Mouse (Mus musculus): ENCODE results near the gene Dop1a.

Dop1a gene

DNA sequence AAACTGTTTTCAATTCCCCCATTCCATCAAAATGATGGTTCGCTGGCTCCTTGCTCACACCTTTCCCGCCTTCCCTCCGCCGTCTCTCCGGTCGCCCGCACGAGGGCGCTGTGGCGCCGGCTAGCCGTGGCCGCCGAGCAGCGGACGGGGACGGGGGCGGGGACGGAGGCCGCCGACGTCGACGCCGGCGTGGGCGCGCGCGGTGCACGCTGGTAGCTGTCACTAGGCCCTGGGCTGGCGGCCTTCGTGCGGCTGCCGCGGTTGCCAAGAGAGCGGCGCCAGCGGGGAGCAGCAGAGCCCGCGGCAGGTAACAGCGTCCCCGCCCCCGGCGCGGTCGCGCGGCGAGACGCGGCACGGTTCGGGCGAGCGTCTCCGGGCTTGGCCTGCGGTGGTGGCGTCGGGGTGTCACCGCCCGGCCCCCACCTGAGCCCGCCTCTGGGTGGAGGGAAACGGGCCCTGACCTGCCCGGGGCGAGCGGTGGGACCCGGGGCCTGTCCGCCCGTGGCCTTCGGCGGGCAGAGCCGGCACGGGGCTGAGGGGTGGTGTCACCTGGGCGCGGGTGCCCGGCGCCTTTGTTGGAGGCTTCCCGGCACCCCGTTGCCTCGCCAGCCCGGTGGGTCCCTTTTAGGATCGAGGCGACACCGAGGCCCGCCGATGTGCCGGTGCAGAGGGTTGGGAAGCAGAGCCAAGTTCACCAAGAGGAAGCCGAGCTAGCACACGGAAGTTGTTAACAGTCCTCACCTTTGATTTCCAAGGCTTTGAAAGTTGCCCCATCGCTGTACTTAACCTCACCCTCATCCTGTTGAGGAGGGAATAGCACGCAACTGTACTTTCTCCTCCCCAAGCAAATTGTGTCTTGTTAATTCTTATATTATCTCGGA lies at the start of gene Dop1a:
Gene Dop1a (plus strand): TSS at position 165 of the 881 bp plus-strand sequence.
- in situ Hi-C loops (cut with MboI, MseI), result loop anchor here (10.0 kb wide), 1 partner anchor 622 kb away; the partner anchor contains the start of gene Tpbg

GRCm38 (mm10) chr9:86417971-86418370 lies 49.0 kb upstream of the Dop1a start:
- in situ Hi-C loops (cut with MboI, MseI), result no loop called here

GRCm38 (mm10) chr9:86419366-86419765 lies 47.6 kb upstream of the Dop1a start:
- in situ Hi-C loops (cut with MboI, MseI), result no loop called here

DNA sequence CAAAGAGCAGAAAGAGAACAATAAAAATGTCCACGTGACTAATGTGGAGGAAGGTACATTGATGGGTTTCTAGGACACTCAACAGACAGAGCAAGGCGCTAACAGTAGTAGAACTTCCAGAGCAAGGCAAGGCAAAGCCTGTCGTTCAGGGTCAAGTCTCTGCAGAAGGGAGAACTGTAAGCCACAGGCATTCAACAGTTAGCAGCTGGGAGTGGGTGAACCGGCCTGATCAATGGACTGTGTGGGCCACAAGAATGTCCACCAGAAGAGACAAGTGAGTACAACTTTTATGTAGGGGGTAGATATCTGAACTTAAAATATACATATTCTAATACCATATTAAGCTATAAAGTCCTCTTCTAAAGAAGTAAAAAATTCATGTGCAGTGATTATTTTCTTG lies 43.6 kb upstream of the Dop1a start:
- in situ Hi-C loops (cut with MboI, MseI), result loop anchor here (5.0 to 10.0 kb wide), 3 partner anchors 66 to 1059 kb away; no protein-coding TSS in a partner anchor

DNA sequence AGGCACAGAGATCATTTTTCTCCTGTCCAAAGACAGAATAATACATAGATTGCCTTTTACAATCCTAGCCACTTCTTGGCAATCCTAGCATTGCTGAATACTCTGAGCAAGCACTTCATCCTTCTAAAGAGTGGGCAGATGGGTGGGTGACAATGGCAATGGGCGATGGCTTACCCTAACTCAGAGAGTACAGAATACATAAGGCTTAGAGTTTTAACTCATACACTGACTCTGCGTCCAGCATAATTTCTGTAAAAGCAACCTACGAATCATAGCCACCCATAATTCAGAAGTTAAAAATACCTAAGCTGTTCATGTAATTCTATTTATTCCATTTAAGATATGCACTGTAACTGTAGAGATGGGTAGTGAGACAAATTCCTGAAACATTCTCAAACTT lies 31.4 kb upstream of the Dop1a start:
- in situ Hi-C loops (cut with MboI, MseI), result loop anchor here (25.0 kb wide), 1 partner anchor 298 kb away; no protein-coding TSS in a partner anchor

DNA sequence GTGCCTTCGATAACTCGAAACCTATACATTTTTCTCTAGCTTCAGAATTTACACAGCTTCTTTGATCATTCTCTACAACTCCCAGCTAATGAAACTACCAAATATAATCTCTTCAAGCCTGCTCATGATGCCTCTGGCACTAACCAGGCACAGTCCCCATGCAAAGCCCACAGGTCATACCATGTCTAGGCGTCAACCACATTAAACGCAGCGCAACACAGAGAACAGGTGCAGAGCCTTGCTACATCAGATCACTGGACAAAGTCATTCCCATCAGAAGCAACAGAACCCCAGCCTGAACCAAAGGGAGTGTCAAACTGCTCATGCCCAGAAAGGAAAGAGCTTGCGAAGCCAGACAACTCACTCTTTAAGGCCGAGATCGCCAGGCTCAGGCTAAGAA lies 30.3 kb upstream of the Dop1a start:
- in situ Hi-C loops (cut with MboI, MseI), result loop anchor here (25.0 kb wide), 1 partner anchor 299 kb away; no protein-coding TSS in a partner anchor

DNA sequence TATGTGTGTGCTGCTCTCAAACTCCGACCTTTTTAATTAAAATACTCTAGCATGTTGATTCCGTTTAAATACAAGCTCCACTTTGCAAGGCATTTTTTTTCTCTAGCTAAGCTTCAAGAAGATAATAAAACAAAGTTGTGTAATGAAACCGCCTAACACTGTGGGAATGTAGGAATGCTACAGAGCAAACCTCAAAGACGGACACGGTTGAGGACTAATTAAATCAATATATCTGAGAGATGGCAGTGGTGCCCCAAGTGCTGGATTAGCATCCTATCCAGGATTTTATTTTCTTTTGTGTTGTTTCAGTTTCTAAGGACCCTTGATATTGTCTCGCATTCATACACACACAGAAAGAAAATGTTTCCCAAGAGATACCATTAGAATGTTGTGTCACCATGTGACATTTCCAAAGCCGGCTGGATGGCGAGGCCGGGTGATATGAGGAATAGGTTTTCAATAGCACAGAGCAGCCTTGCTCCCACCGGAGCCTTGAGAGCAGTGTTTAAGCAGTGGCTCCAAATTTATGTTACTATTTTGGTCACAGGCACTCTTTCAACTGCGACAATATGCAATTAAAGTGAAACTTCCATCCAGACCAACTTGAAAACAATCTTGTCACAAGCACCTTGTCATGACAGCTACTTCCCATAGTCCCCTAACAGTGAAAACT lies 28.5 kb upstream of the Dop1a start:
- in situ Hi-C loops (cut with MboI, MseI), result loop anchor here (25.0 kb wide), 1 partner anchor 301 kb away; no protein-coding TSS in a partner anchor

GRCm38 (mm10) chr9:86442248-86442647 lies 24.7 kb upstream of the Dop1a start:
- in situ Hi-C loops (cut with MboI, MseI), result loop anchor here (25.0 kb wide), 1 partner anchor 305 kb away; no protein-coding TSS in a partner anchor

DNA sequence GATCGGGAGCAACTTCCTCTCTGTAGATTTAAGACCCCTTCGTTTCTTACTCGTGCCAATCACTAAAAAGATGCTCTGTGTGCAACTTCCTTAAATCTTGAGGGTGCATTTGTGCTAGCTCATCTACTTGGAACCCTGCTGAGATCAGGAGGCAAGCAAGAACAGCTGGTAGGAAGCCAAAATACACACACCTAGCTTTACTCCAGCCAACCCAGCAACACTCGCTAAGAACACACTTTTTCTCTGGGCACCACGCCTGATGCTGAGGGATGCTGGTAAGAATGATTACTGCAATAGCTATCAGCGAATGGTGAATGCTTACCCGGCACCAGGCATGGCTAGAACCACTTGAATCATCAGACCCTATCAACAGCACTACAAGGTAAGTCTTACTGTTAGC lies 20.1 kb upstream of the Dop1a start:
- in situ Hi-C loops (cut with MboI, MseI), result loop anchor here (5.0 to 25.0 kb wide), 2 partner anchors 310 to 665 kb away; no protein-coding TSS in a partner anchor

DNA sequence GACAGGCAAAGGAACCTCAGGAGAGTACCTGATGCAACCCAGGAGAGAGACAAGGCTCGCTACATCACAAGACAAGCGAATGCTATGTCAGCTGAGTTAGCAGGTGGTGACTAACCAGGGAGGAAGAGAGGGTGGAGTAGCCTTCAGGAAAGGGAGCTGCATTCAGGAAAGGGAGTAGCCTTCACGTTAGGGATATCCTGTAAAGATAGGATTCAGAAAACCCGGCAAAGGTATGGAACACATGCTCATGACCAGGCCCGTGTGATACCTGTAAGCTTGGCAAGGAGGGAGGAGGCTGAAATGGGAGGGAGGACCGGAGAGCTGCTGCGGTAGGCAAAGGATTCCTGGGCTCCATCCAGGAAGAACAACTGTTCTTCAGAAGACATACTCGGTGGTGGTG lies 19.5 kb upstream of the Dop1a start:
- in situ Hi-C loops (cut with MboI, MseI), result loop anchor here (5.0 to 25.0 kb wide), 2 partner anchors 310 to 665 kb away; no protein-coding TSS in a partner anchor

GRCm38 (mm10) chr9:86449581-86449980 lies 17.4 kb upstream of the Dop1a start:
- in situ Hi-C loops (cut with MboI, MseI), result loop anchor here (5.0 to 25.0 kb wide), 2 partner anchors 312 to 667 kb away; no protein-coding TSS in a partner anchor

GRCm38 (mm10) chr9:86451094-86451493 lies 15.9 kb upstream of the Dop1a start:
- in situ Hi-C loops (cut with MboI, MseI), result no loop called here

GRCm38 (mm10) chr9:86451617-86452016 lies 15.3 kb upstream of the Dop1a start:
- in situ Hi-C loops (cut with MboI, MseI), result no loop called here

DNA sequence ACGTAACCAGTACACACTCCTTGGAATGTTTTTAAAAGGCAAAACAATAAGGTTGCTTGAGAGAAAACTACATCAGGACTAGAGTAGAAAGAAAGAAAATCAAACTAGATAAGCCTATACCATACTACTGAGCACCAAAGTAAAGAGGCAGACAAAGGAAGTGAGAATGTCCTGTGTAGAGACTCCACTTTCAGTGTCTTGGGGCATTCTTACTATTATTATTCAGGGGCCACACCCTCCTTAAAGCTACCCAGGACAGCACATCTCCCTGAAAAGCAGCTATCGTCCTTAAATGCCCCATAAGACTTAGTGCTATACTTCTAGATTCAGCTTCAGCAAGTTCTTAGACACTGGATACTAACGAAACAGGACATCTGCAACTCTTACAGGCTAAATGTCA lies 13.3 kb upstream of the Dop1a start:
- in situ Hi-C loops (cut with MboI, MseI), result no loop called here

DNA sequence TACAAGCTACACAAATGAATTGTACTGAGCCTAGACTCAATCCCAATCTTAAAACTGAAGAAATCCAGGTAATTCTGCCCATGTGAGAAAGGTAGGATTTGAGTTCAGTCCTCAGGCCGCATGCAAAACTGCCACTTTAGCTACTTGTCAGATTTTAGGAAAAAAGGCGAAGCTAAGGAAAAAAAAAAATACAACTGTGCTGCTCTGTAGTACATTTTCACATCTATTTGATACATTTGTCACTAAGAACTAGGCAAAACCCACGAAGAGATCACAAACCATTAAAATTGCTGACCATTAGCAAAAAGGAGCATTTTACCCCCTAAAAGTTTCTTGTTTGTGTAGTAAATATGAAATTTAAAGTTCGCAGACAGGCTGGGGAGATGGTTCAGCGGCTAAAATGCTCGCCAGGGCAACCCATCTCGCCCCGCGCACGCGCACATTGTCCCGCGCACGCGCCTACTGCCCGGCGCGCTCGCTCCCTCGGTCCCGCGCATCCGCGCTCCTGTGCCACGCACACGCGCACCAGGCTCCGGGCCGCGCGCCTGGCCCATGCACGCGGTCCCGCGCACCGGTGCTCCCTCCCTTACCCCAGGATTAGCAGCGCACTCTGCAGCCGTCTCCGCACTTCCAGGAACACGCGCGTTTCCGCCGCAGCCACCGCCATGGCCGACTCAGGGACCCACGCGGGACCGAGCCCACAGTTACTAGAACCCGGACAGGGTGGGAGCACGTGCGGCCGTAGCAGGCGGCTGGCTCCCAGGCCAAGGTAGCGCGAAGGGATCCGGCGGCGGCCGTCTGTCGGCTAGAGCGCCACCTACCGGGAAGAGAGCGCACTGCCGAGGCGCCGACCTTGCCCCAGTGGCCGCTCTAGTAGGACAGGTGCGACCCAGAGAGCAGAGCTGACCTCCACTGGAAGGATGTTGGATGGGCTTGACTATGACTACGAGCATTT lies 2.5 kb upstream of the Dop1a start, which contains the start of gene Ube2cbp:
Gene Ube2cbp (minus strand): TSS at position 800 of the 955 bp plus-strand sequence.
- in situ Hi-C loops (cut with MboI, MseI), result loop anchor here (10.0 kb wide), 1 partner anchor 620 kb away; the partner anchor contains the start of gene Tpbg

DNA sequence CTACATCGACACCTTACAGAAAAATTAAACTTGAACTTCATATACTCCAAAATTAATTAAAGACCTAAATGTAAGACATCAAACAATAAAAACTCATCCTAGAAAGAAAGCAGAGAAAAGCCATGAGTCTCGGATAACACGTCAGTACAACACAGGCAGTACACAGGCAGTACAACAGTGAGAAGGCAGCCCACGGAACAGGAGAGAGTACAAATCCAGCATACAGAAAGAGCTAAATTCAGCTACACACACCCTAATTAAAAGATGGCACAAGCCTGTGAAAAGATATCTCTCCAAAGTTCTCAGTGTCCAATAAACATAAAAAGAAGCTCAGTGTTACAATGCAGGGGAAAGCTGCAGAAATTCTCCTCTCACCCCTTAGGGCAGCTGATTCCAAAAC lies 9.0 kb downstream of the Dop1a start:
- in situ Hi-C loops (cut with MboI, MseI), result loop anchor here (5.0 kb wide), 1 partner anchor 86 kb away; no protein-coding TSS in a partner anchor

DNA sequence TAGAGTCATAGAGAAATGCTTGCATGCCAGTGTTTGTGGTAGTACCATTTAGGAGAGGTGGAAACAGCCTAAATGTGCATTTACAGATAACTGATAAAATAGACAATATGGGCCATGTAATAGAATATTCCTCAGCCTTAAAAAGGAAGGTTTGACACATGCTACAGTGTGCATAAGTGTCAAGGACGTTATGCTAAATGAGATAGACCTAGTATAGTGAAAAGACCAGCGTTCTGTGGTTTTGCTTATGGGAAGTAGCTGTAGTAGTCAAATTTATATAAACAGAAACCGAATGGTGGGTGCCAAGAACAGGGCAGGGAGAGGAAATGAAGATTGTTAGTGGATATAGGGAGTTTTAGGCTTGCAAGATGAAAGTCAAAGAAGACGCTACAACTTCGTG lies 9.8 kb downstream of the Dop1a start:
- in situ Hi-C loops (cut with MboI, MseI), result loop anchor here (5.0 kb wide), 1 partner anchor 86 kb away; no protein-coding TSS in a partner anchor

GRCm38 (mm10) chr9:86478414-86479093 lies 11.6 kb downstream of the Dop1a start:
- in situ Hi-C loops (cut with MboI, MseI), result loop anchor here (5.0 kb wide), 1 partner anchor 84 kb away; no protein-coding TSS in a partner anchor

DNA sequence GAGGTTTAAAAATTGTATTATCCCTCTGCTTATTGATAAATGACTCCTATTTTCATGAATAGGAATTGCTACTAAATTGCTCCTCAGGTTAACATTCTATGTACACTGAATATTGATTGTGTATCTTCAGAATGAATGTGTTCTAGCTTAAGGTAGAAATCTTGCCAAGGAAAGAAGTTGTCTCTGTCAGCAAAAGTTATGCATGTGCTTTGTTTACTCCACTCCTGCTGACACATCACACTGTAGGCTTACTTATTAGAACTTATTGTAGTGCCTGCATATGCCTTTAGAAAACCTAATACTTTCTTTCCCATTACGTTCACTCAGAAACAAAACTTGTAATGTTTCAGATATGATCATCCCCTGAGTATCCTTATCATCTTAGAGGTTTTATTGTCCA lies 15.3 kb downstream of the Dop1a start:
- in situ Hi-C loops (cut with MboI, MseI), result no loop called here

DNA sequence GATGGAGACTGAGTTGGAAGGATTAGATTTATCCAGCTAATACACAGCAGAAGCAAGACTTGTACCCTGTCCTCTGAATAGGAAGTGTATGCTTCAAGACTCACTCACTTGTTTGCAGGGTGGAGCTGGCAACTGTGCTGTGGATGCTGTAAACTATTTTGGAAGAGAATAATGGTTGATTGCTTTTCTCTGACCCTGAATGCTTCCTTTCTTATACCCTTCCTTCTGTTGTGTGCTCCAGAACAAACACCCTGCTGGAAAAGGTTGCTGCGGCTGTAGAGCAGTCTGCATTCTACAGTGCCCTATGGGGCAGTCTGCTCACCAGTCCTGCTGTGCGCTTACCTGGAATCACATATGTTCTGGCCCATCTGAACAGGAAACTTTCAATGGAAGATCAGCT lies 24.8 kb downstream of the Dop1a start:
- in situ Hi-C loops (cut with MboI, MseI), result no loop called here
